Mouse (Mus musculus) heart, embryonic 15.5 days (tissue): Measurements from ENCODE around the gene Rgs6. TPM values are rescaled to one million over a fixed set of nuclear protein-coding genes. Genes with fewer than 3 reads are reported as not detected.

ENCODE experiments used
- ATAC-seq: fragments of 200-750 bp; cut with Nextera tagmentation; replicated peaks from 2 replicates; pipeline ENCODE4 v1.8.0; 2017; ENCODE audit warnings: low read depth, moderate TSS enrichment; ENCODE audit not compliant: insufficient number of reproducible peaks, insufficient read depth, low FRiP score
- H3K27ac ChIP-seq: fragments of 300-500 bp; sonication (generic); 2 replicates; pipeline ENCODE4 v1.5.1; 2015; ENCODE audit warnings: mild to moderate bottlenecking, inconsistent platforms
- H3K27me3 ChIP-seq: fragments of 300-500 bp; sonication (generic); 2 replicates; pipeline ENCODE4 v1.6.1; 2015; ENCODE audit warnings: inconsistent platforms
- H3K36me3 ChIP-seq: fragments of 300-500 bp; sonication (generic); 2 replicates; pipeline ENCODE4 v1.6.1; 2015; ENCODE audit warnings: mild to moderate bottlenecking, inconsistent platforms
- H3K4me1 ChIP-seq: fragments of 300-500 bp; sonication (generic); replicated peaks from 2 replicates; pipeline ENCODE4 v1.6.1; 2015; ENCODE audit warnings: inconsistent platforms
- H3K4me2 ChIP-seq: fragments of 300-500 bp; sonication (generic); 2 replicates; pipeline ENCODE4 v1.6.1; 2015; ENCODE audit warnings: inconsistent platforms, mild to moderate bottlenecking, moderate library complexity
- H3K4me3 ChIP-seq: fragments of 300-500 bp; sonication (generic); 2 replicates; pipeline ENCODE4 v1.5.1; 2015; ENCODE audit warnings: mild to moderate bottlenecking, inconsistent platforms
- H3K9ac ChIP-seq: fragments of 300-500 bp; sonication (generic); 2 replicates; pipeline ENCODE4 v1.6.1; 2015; ENCODE audit warnings: mild to moderate bottlenecking, inconsistent platforms
- H3K9me3 ChIP-seq: fragments of 300-500 bp; sonication (generic); replicated peaks from 2 replicates; pipeline ENCODE4 v1.6.1; 2016; ENCODE audit warnings: inconsistent platforms
- WGBS: fragments of 180-500 bp; shearing (Covaris S2); methylation state at CpG from one replicate; pipeline ENCODE4 v1.1.7; 2015; ENCODE audit warnings: mixed read lengths; 5-methylcytosine and 5-hydroxymethylcytosine counted together
- polyA plus RNA-seq: library from polyadenylated mRNA; unstranded; fragments of >200 nt; fragmentation: Nextera tagmentation; extraction: Ambion mirVana; gene quantifications from 2 replicates; pipeline ENCODE4 v1.2.1, GENCODE M21; 2015

Rgs6 gene
- polyA plus RNA-seq, 1 experiment from 2014 or later, result 12.3 TPM

DNA sequence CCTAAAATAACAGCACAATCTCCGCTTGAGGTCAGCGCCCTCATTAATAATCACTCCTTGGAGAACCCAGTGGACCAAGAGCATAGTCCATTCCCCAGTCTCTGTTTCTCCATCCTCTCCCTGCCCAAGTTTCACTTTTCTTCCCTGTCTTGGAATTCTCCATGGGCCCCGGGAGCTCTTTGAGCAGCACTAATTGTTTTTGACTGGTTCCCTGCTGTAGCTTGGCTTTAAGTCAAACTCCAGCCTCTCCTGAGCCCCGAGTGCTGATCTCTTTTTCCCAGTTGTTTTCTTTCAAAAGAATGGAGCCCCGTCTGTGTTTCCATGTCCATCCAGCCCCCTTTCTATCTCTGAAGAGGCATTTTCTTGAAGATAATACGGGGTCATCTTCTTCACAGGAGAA, 12.3 kb downstream of the Rgs6 start:
- H3K4me1 ChIP-seq, result peaks cover 7% of the 10 kb centered on the region
- H3K4me3 ChIP-seq, result no peak overlapping the region
- H3K9ac ChIP-seq, result no peak overlapping the region
- H3K27me3 ChIP-seq, result no peaks in the 10 kb centered on the region
- no peak overlapping the region for H3K4me2 ChIP-seq
- H3K9me3 ChIP-seq, result no peaks in the 10 kb centered on the region
- 60% methylated on average over 6 of the region's 6 CpGs for WGBS
- no peaks in the 10 kb centered on the region for H3K36me3 ChIP-seq
- no peak for ATAC-seq
- no peak overlapping the region for H3K27ac ChIP-seq

- no peaks in the 10 kb centered on the region for H3K36me3 ChIP-seq
- H3K9ac ChIP-seq, result no peak overlapping the region
- ATAC-seq, result no peak
- H3K27ac ChIP-seq, result no peak overlapping the region
- H3K4me2 ChIP-seq, result no peak overlapping the region
- peaks cover 7% of the 10 kb centered on the region for H3K4me1 ChIP-seq
- no peaks in the 10 kb centered on the region for H3K9me3 ChIP-seq
- WGBS, result 79% methylated on average over 4 of the region's 4 CpGs
- no peaks in the 10 kb centered on the region for H3K27me3 ChIP-seq
- H3K4me3 ChIP-seq, result no peak overlapping the region
These were observed 14.7 kb downstream of the Rgs6 start for GRCm38 (mm10) chr12:82602823-82603222.

DNA sequence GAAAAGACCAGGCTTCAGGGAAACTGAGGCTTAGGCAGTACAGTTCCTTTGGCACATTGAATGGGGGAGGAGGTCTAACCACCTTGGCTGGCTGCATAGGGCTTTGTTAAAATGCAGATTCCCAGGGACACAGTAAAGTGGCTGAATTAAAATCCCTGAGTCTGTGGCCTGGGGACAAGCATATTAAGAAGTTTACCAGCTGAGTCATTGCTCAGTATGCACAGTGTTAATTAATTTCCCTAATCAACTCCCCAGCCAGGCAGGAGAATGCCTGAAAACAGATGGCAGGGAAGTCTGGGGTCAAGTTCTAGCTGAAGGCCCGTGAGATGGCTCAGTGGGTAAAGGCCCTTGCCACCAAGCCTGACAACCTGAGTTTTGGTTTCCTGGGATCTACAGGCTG, 15.2 kb downstream of the Rgs6 start:
- Histone ChIP-seq H3K36me3 (no peaks in the 10 kb centered on the region), H3K4me3 (no peak overlapping the region), H3K27ac (no peak overlapping the region), H3K4me1 (peaks cover 7% of the 10 kb centered on the region), H3K9ac (no peak overlapping the region), H3K27me3 (no peaks in the 10 kb centered on the region), H3K4me2 (no peak overlapping the region), H3K9me3 (no peaks in the 10 kb centered on the region)
- ATAC-seq, result no peak
- WGBS, result 78% methylated on average over 1 of the region's 1 CpGs

- no peak overlapping the region for H3K4me2 ChIP-seq
- H3K27ac ChIP-seq, result no peak overlapping the region
- H3K4me3 ChIP-seq, result no peak overlapping the region
- no peaks in the 10 kb centered on the region for H3K27me3 ChIP-seq
- H3K9me3 ChIP-seq, result no peaks in the 10 kb centered on the region
- no peaks in the 10 kb centered on the region for H3K36me3 ChIP-seq
- WGBS, result 19% methylated on average over 4 of the region's 4 CpGs
- peaks cover 7% of the 10 kb centered on the region for H3K4me1 ChIP-seq
- ATAC-seq, result no peak
- no peak overlapping the region for H3K9ac ChIP-seq
These were observed 15.9 kb downstream of the Rgs6 start for GRCm38 (mm10) chr12:82603979-82604378.

DNA sequence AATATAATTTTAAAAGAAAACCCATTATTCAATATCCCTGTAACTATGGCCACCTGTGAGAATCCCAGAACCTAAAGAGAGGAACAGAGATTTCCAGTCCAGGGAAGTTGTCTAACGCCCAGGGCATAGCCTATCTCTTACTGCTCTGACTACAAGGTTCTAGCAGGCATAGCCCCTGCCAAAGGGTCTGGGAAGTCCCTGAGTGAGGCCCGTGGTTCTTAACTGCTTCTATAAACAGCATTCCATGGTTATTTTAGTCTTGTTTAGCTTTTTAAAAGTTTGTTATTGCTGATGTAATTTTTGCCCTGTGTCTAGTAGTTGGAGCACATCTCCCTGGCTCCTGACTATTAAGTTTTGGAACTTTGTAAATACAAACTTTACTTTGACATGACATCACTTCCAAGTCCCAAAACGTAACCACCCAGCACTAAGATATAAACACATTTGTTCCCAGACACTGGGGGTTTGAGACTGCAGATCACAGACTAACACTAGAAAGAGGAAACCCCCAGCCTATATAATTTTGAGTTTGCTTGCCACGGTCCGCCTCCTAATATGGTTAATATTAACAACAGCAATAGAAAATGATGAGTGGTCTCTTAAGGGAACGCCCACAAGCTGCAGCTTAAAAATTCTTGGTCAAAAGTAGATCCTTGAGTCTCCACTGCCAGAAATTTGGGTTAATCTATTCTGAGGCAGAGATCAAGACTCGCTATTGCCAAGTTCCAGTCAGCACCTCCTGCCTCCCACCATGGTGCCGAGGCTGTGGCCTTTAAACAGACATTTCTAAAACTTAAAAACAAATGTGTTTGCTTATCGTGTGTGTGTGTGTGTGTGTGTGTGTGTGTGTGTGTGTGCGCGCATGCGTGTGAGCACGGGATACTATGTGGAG, 24.9 kb downstream of the Rgs6 start:
- peak; percentile 48; the same call in 1 of the 2 replicates for ATAC-seq
- Histone ChIP-seq H3K4me2 (no peak overlapping the region), H3K9me3 (no peaks in the 10 kb centered on the region), H3K27ac (peak overlapping the region; percentile 23; the same call in 1 of the 2 replicates), H3K36me3 (no peaks in the 10 kb centered on the region), H3K9ac (no peak overlapping the region), H3K27me3 (peaks cover 10% of the 10 kb centered on the region; the same call in 1 of the 2 replicates), H3K4me3 (no peak overlapping the region), H3K4me1 (peaks cover 13% of the 10 kb centered on the region)
- 56% methylated on average over 13 of the region's 13 CpGs for WGBS

- H3K4me1 ChIP-seq, result peaks cover 17% of the 10 kb centered on the region
- 0 out of 2 replicates have a peak overlapping the region, but pooled peaks have one; percentile 34 for H3K27ac ChIP-seq
- peak overlapping the region; percentile 86 for H3K4me2 ChIP-seq
- WGBS, result 3% methylated on average over 19 of the region's 19 CpGs
- H3K9ac ChIP-seq, result peak overlapping the region; percentile 63
- no peaks in the 10 kb centered on the region for H3K36me3 ChIP-seq
- H3K9me3 ChIP-seq, result no peaks in the 10 kb centered on the region
- ATAC-seq, result no peak
- H3K27me3 ChIP-seq, result peaks cover 21% of the 10 kb centered on the region; the same call in 1 of the 2 replicates
- H3K4me3 ChIP-seq, result peak overlapping the region; percentile 70
These were observed 28.4 kb downstream of the Rgs6 start for GRCm38 (mm10) chr12:82616486-82616812.

GRCm38 (mm10) chr12:82616813-82617681, 29.0 kb downstream of the Rgs6 start:
- WGBS, result under 1% methylated on average over 86 of the region's 86 CpGs
- peak overlapping the region; percentile 86 for H3K4me2 ChIP-seq
- peak; percentile 65 for ATAC-seq
- H3K27ac ChIP-seq, result peak overlapping the region; percentile 34
- peaks cover 17% of the 10 kb centered on the region for H3K4me1 ChIP-seq
- peak overlapping the region; percentile 63 for H3K9ac ChIP-seq
- peak overlapping the region; percentile 70 for H3K4me3 ChIP-seq
- no peaks in the 10 kb centered on the region for H3K9me3 ChIP-seq
- no peaks in the 10 kb centered on the region for H3K36me3 ChIP-seq
- peaks cover 21% of the 10 kb centered on the region; the same call in 1 of the 2 replicates for H3K27me3 ChIP-seq

DNA sequence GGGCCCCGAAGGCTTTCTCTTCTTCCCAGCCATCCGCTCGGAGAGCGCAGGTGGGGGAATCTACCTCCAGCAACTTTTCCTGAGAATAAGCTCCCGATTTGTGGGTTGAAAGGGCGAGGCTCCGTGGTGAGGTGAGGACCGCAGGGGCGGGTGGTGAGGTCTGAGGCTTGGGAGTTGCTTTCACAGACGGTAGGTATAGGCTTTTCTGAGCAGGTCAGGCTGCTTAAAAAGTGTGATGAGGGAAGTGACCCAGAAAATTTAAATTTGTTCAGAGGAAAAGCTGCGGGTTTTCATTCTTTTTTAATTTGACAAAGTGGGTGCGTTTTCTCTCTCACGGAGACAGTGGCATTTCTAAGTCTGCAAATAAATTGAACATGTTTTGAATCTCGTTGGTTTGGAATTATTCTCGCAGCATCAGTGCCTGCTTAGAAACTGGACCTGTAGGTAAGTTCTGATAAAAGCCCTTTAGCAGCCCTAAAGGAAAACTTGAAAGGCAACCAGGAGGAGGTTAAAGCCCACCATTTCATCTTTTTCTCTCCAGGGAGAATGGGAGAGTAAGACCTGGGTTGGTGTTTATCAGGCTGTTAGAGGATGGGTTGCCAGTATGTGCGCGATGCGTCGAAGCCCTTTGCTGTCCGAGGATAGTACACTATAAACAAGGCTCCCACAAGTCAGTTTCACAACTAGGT, 29.7 kb downstream of the Rgs6 start:
- H3K27ac ChIP-seq, result no peak overlapping the region
- peak overlapping the region; percentile 63 for H3K9ac ChIP-seq
- no peaks in the 10 kb centered on the region for H3K36me3 ChIP-seq
- H3K4me3 ChIP-seq, result peak overlapping the region; percentile 70
- H3K4me1 ChIP-seq, result peaks cover 15% of the 10 kb centered on the region
- H3K4me2 ChIP-seq, result peak overlapping the region; percentile 86
- 18% methylated on average over 20 of the region's 20 CpGs for WGBS
- ATAC-seq, result no peak
- peaks cover 21% of the 10 kb centered on the region; the same call in 1 of the 2 replicates for H3K27me3 ChIP-seq
- H3K9me3 ChIP-seq, result no peaks in the 10 kb centered on the region

- Histone ChIP-seq H3K36me3 (no peaks in the 10 kb centered on the region), H3K9ac (no peak overlapping the region), H3K4me2 (no peak overlapping the region), H3K27ac (no peak overlapping the region), H3K9me3 (no peaks in the 10 kb centered on the region), H3K27me3 (no peaks in the 10 kb centered on the region), H3K4me3 (no peak overlapping the region), H3K4me1 (no peaks in the 10 kb centered on the region)
- 86% methylated on average over 10 of the region's 10 CpGs for WGBS
- ATAC-seq, result no peak
These were observed 52.3 kb downstream of the Rgs6 start for GRCm38 (mm10) chr12:82640441-82640840.

DNA sequence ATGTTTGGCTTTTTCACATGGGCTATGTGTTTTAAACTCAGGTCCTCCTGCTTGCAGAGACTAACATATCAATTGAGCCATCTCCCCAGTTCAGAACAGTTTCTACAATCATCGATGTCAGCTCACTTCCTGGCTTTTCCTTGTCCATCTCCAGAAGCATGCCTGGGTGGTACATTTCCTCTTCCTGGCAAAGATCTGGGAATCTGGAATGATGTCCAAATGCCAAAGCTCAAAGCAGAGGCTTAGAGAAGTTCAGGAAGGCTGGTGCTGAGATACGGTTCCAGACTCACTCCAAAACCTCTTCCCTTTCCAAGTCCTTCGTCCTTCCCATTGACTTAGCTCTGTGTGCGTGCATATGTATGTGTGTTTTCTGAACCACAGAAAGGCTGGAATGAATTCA, 59.8 kb downstream of the Rgs6 start:
- WGBS, result 83% methylated on average over 4 of the region's 4 CpGs
- H3K4me1 ChIP-seq, result peaks cover 4% of the 10 kb centered on the region; the same call in 1 of the 2 replicates
- no peak overlapping the region for H3K27ac ChIP-seq
- ATAC-seq, result no peak
- no peak overlapping the region for H3K4me2 ChIP-seq
- no peak overlapping the region for H3K9ac ChIP-seq
- no peaks in the 10 kb centered on the region for H3K36me3 ChIP-seq
- no peak overlapping the region for H3K4me3 ChIP-seq
- no peaks in the 10 kb centered on the region for H3K9me3 ChIP-seq
- H3K27me3 ChIP-seq, result no peaks in the 10 kb centered on the region

- no peak overlapping the region for H3K4me3 ChIP-seq
- no peak overlapping the region for H3K9ac ChIP-seq
- H3K36me3 ChIP-seq, result no peaks in the 10 kb centered on the region
- H3K27ac ChIP-seq, result no peak overlapping the region
- H3K4me2 ChIP-seq, result no peak overlapping the region
- ATAC-seq, result no peak
- WGBS, result 28% methylated on average over 5 of the region's 5 CpGs
- no peaks in the 10 kb centered on the region for H3K9me3 ChIP-seq
- no peaks in the 10 kb centered on the region for H3K27me3 ChIP-seq
- H3K4me1 ChIP-seq, result peaks cover 4% of the 10 kb centered on the region; the same call in 1 of the 2 replicates
These were observed 61.9 kb downstream of the Rgs6 start for GRCm38 (mm10) chr12:82649991-82650390.
